Mouse (Mus musculus): Measurements from ENCODE around the gene Trem2. TPM values are rescaled to one million over a fixed set of nuclear protein-coding genes. Genes with fewer than 3 reads are reported as not detected.

Trem2 gene
- total and polyA plus RNA-seq, 2 experiments from 2014 or later = 8.4 to 23.6 TPM

- no peaks in the 10 kb centered on the region for H3K9me3 ChIP-seq (ENCODE audit: low read length)
- no peak overlapping the region for H3K4me3 ChIP-seq (ENCODE audit: low read depth, low read length)
- no peaks in the 10 kb centered on the region for H3K36me3 ChIP-seq (ENCODE audit: insufficient read depth, low read length)
- DNase-seq (ENCODE audit: low spot score) = no peak
- 87% methylated on average over 8 of the region's 8 CpGs for WGBS
- H3K27me3 ChIP-seq (ENCODE audit: insufficient read depth, low read length) = no peaks in the 10 kb centered on the region
- no peak overlapping the region for H3K27ac ChIP-seq (ENCODE audit: low read depth, low read length)
- H3K4me2 ChIP-seq (ENCODE audit: low read depth, low read length, poor library complexity, severe bottlenecking) = no peak overlapping the region
- ATAC-seq (ENCODE audit: low FRiP score) = no peak
- no peak for TF ChIP-seq CTCF (IDR thresholded peaks at IDR 0.05)
- H3K4me1 ChIP-seq (ENCODE audit: insufficient read depth, low read length) = no peaks in the 10 kb centered on the region
- H3K9ac ChIP-seq (replicated peaks; ENCODE audit: low read length, poor library complexity, severe bottlenecking) = no peak overlapping the region
Observed at GRCm38 (mm10) chr17:48372987-48373386, 26.8 kb downstream of the Trem2 start.

GRCm38 (mm10) chr17:48376102-48376501, 29.9 kb downstream of the Trem2 start:
- no peaks in the 10 kb centered on the region for H3K27me3 ChIP-seq (ENCODE audit: insufficient read depth, low read length)
- H3K4me3 ChIP-seq (ENCODE audit: low read depth, low read length) = no peak overlapping the region
- no peaks in the 10 kb centered on the region for H3K36me3 ChIP-seq (ENCODE audit: insufficient read depth, low read length)
- no peak overlapping the region for H3K4me2 ChIP-seq (ENCODE audit: low read depth, low read length, poor library complexity, severe bottlenecking)
- H3K9ac ChIP-seq (replicated peaks; ENCODE audit: low read length, poor library complexity, severe bottlenecking) = no peak overlapping the region
- DNase-seq (ENCODE audit: low spot score) = no peak
- WGBS = 88% methylated on average over 1 of the region's 1 CpGs
- H3K4me1 ChIP-seq (ENCODE audit: insufficient read depth, low read length) = no peaks in the 10 kb centered on the region
- H3K9me3 ChIP-seq (ENCODE audit: low read length) = no peaks in the 10 kb centered on the region
- no peak overlapping the region for H3K27ac ChIP-seq (ENCODE audit: low read depth, low read length)
- no peak for TF ChIP-seq CTCF (IDR thresholded peaks at IDR 0.05)
- ATAC-seq (ENCODE audit: low FRiP score) = no peak

- H3K9me3 ChIP-seq (ENCODE audit: low read length) = no peaks in the 10 kb centered on the region
- H3K27me3 ChIP-seq (ENCODE audit: insufficient read depth, low read length) = no peaks in the 10 kb centered on the region
- H3K9ac ChIP-seq (replicated peaks; ENCODE audit: low read length, poor library complexity, severe bottlenecking) = no peak overlapping the region
- ATAC-seq (ENCODE audit: low FRiP score) (no peak), DNase-seq (ENCODE audit: low spot score) (no peak)
- no peaks in the 10 kb centered on the region for H3K36me3 ChIP-seq (ENCODE audit: insufficient read depth, low read length)
- no peaks in the 10 kb centered on the region for H3K4me1 ChIP-seq (ENCODE audit: insufficient read depth, low read length)
- H3K4me3 ChIP-seq (ENCODE audit: low read depth, low read length) = no peak overlapping the region
- TF ChIP-seq CTCF (IDR thresholded peaks at IDR 0.05) = no peak
- no peak overlapping the region for H3K27ac ChIP-seq (ENCODE audit: low read depth, low read length)
- no peak overlapping the region for H3K4me2 ChIP-seq (ENCODE audit: low read depth, low read length, poor library complexity, severe bottlenecking)
Observed at GRCm38 (mm10) chr17:48379050-48379449, 32.8 kb downstream of the Trem2 start.

- Histone ChIP-seq H3K4me3 (ENCODE audit: low read depth, low read length) (no peak overlapping the region), H3K9ac (replicated peaks; ENCODE audit: low read length, poor library complexity, severe bottlenecking) (no peak overlapping the region), H3K27ac (ENCODE audit: low read depth, low read length) (no peak overlapping the region), H3K9me3 (ENCODE audit: low read length) (no peaks in the 10 kb centered on the region), H3K4me1 (ENCODE audit: insufficient read depth, low read length) (no peaks in the 10 kb centered on the region), H3K4me2 (ENCODE audit: low read depth, low read length, poor library complexity, severe bottlenecking) (no peak overlapping the region), H3K36me3 (ENCODE audit: insufficient read depth, low read length) (peaks cover 35% of the 10 kb centered on the region), H3K27me3 (ENCODE audit: insufficient read depth, low read length) (no peaks in the 10 kb centered on the region)
- no peak for DNase-seq (ENCODE audit: low spot score)
- no peak for TF ChIP-seq CTCF (IDR thresholded peaks at IDR 0.05)
- 75% methylated on average over 2 of the region's 2 CpGs for WGBS
- ATAC-seq (ENCODE audit: low FRiP score) = no peak
Observed at GRCm38 (mm10) chr17:48385786-48386461, 39.7 kb downstream of the Trem2 start.

GRCm38 (mm10) chr17:48388666-48389065, 42.5 kb downstream of the Trem2 start:
- H3K9me3 ChIP-seq (ENCODE audit: low read length) = no peaks in the 10 kb centered on the region
- 87% methylated on average over 2 of the region's 2 CpGs for WGBS
- H3K4me1 ChIP-seq (ENCODE audit: insufficient read depth, low read length) = no peaks in the 10 kb centered on the region
- no peak for DNase-seq (ENCODE audit: low spot score)
- no peak for TF ChIP-seq CTCF (IDR thresholded peaks at IDR 0.05)
- H3K27ac ChIP-seq (ENCODE audit: low read depth, low read length) = no peak overlapping the region
- no peaks in the 10 kb centered on the region for H3K27me3 ChIP-seq (ENCODE audit: insufficient read depth, low read length)
- no peak overlapping the region for H3K4me3 ChIP-seq (ENCODE audit: low read depth, low read length)
- H3K9ac ChIP-seq (replicated peaks; ENCODE audit: low read length, poor library complexity, severe bottlenecking) = no peak overlapping the region
- no peak overlapping the region for H3K4me2 ChIP-seq (ENCODE audit: low read depth, low read length, poor library complexity, severe bottlenecking)
- ATAC-seq (ENCODE audit: low FRiP score) = no peak
- H3K36me3 ChIP-seq (ENCODE audit: insufficient read depth, low read length) = peaks cover 60% of the 10 kb centered on the region

- Histone ChIP-seq H3K9me3 (ENCODE audit: low read length) (no peaks in the 10 kb centered on the region), H3K9ac (replicated peaks; ENCODE audit: low read length, poor library complexity, severe bottlenecking) (no peak overlapping the region), H3K4me3 (ENCODE audit: low read depth, low read length) (no peak overlapping the region), H3K4me2 (ENCODE audit: low read depth, low read length, poor library complexity, severe bottlenecking) (no peak overlapping the region), H3K27ac (ENCODE audit: low read depth, low read length) (no peak overlapping the region), H3K36me3 (ENCODE audit: insufficient read depth, low read length) (peaks cover 65% of the 10 kb centered on the region), H3K4me1 (ENCODE audit: insufficient read depth, low read length) (no peaks in the 10 kb centered on the region), H3K27me3 (ENCODE audit: insufficient read depth, low read length) (no peaks in the 10 kb centered on the region)
- WGBS = 92% methylated on average over 5 of the region's 5 CpGs
- ATAC-seq (ENCODE audit: low FRiP score) = no peak
- TF ChIP-seq CTCF (IDR thresholded peaks at IDR 0.05) = no peak
- DNase-seq (ENCODE audit: low spot score) = no peak
Observed at GRCm38 (mm10) chr17:48389442-48389841, 43.2 kb downstream of the Trem2 start.
